Mouse (Mus musculus) liver, embryonic 14.5 days (tissue): ENCODE data around the gene Pde4d.

Experiments used
- CTCF ChIP-seq: IDR thresholded peaks from 2 replicates; pipeline ENCODE4 v1.5.1; 2016; ENCODE audit warnings: antibody characterized with exemption, low read depth, control low read depth
- EP300 ChIP-seq: IDR thresholded peaks from 2 replicates; pipeline ENCODE4 v1.6.1; 2016; ENCODE audit warnings: antibody characterized with exemption, low read depth

DNA sequence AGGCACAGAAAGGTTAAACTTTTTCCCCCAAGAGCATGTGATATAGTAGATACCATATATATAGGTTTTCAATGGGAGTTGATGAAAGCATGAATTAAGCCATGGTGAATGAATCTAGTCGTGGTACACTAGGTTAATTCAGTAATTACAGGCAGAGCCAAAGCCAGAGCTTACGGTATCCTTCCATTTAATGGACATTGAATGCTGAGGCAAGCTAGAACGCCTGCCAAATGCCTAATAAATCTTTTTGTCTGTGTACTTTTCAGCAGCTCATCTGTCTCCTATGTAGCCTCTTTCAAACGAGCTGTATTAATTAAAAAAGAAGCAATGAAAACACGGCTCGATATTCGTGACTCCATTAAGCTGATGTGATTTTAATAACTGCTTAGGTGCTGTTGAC is 862.8 kb downstream of the Pde4d start:
- no peak for TF ChIP-seq CTCF
- TF ChIP-seq EP300 = no peak
